In the genomic region with DNA sequence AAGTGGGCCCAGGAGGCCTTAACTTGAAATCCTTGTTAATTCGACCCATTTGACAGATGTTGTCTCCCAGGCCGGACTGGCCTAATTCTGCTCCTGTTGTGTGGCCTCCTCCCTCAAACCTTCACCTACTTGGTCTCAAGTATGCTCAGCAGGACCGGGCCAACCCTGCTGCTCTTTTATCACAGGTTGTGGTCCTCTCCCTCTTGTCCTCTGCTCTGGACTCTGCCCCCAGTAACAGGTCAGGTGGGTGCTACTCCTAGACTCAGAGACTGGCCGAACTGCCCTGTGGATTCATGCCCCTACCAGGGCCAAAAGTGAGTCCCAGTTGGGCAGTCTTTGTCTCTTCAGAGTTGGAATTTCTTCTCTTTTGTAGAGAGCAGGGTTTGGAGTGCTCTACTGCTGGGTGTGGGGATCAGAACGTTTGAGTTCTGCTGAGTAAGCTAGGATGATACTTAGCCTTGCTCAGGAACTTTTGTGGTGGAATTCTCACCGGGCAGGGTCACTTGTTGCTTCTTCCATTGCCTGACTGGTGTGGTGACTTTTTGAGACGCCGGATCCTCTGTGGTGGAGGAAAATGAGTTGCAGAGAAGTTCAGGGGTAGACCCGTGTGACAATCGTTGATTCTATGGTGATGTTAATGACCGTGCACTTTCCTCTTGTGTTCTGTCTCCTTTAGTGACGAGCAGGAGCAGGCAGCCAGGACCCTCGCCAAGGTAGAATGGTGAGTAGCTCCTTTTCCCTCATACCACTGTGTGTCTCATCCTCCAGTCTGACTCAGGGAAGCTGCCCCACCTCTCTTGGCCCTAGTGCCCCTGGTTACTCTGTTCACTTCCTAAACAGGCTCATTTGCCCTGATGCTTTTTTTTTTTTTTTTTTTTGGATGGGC, we compare ENCODE assay signal across 8 mouse cellular contexts. TPM values are rescaled to one million over a fixed set of nuclear protein-coding genes. Genes with fewer than 3 reads are reported as not detected.
DNase-seq lines count a peak whose midpoint lies in the region; ATAC-seq and TF ChIP-seq lines count a peak whose summit lies in the region.

No protein-coding gene starts in this region.

- no peak for ATAC-seq in forebrain, embryonic 12.5 days (ENCODE audit: low FRiP score)
- ATAC-seq in kidney, postnatal 0 days (replicated peaks; ENCODE audit: low FRiP score, low read depth), result no peak
- ATAC-seq in neural tube, embryonic 12.5 days (ENCODE audit: low FRiP score, low read depth), result no peak

- DNase-seq in spleen, adult 2 months (ENCODE audit: low read depth in 1 of 2, low spot score in 2 of 2), result no peak
- no peak for DNase-seq in spleen, postnatal 10 days (ENCODE audit: low spot score in 2 of 2)
- DNase-seq in kidney, postnatal 0 days (ENCODE audit: low spot score), result no peak
- no peak for DNase-seq in left cerebral cortex, postnatal 25 days (ENCODE audit: low spot score in 2 of 2)
- DNase-seq in left cerebral cortex, adult 11 months (ENCODE audit: low spot score), result no peak
- DNase-seq in adrenal gland, postnatal 10 days, result no peak

- no peaks in the 10 kb centered on the region for H3K9me3 ChIP-seq in forebrain, embryonic 12.5 days
- no peaks in the 10 kb centered on the region for H3K9me3 ChIP-seq in kidney, postnatal 0 days (replicated peaks; ENCODE audit: low read length)
- H3K9me3 ChIP-seq in neural tube, embryonic 12.5 days, result no peaks in the 10 kb centered on the region

- peaks cover 16% of the 10 kb centered on the region for H3K4me1 ChIP-seq in spleen, adult 2 months (ENCODE audit: control insufficient read depth, insufficient read depth, insufficient read length)
- peaks cover 70% of the 10 kb centered on the region for H3K4me1 ChIP-seq in forebrain, embryonic 12.5 days
- peaks cover 25% of the 10 kb centered on the region; the same call in 1 of the 2 replicates for H3K4me1 ChIP-seq in kidney, postnatal 0 days (replicated peaks; ENCODE audit: insufficient read depth, low read length)
- H3K4me1 ChIP-seq in neural tube, embryonic 12.5 days, result peaks cover 62% of the 10 kb centered on the region

- H3K9ac ChIP-seq in forebrain, embryonic 12.5 days, result peak overlapping the region; percentile 77
- H3K9ac ChIP-seq in kidney, postnatal 0 days (ENCODE audit: low read depth, low read length), result peak overlapping the region; percentile 66
- peak overlapping the region; percentile 73 for H3K9ac ChIP-seq in neural tube, embryonic 12.5 days

- H3K4me3 ChIP-seq in spleen, adult 2 months (ENCODE audit: extremely low read depth, insufficient read depth, insufficient read length), result peak overlapping the region; percentile 75
- peak overlapping the region; percentile 66 for H3K4me3 ChIP-seq in forebrain, embryonic 12.5 days (replicated peaks)
- H3K4me3 ChIP-seq in kidney, postnatal 0 days (replicated peaks; ENCODE audit: low read depth, low read length), result peak overlapping the region; percentile 45
- H3K4me3 ChIP-seq in neural tube, embryonic 12.5 days, result peak overlapping the region; percentile 82

- H3K4me2 ChIP-seq in forebrain, embryonic 12.5 days, result peak overlapping the region; percentile 66
- peak overlapping the region; percentile 57 for H3K4me2 ChIP-seq in kidney, postnatal 0 days (ENCODE audit: low read length)
- H3K4me2 ChIP-seq in neural tube, embryonic 12.5 days (replicated peaks), result peak overlapping the region; percentile 82

- intact Hi-C loops in left cerebral cortex, postnatal 25 days (cut with DNase I), result no loop called here

- peak overlapping the region; percentile 88 for H3K27ac ChIP-seq in spleen, adult 2 months (ENCODE audit: insufficient read depth, low read length)
- peak overlapping the region; percentile 94 for H3K27ac ChIP-seq in forebrain, embryonic 12.5 days
- peak overlapping the region; percentile 94 for H3K27ac ChIP-seq in kidney, postnatal 0 days
- H3K27ac ChIP-seq in neural tube, embryonic 12.5 days, result peak overlapping the region; percentile 64

- TF ChIP-seq CTCF in spleen, adult 2 months (IDR thresholded peaks at IDR 0.05; ENCODE audit: extremely low read depth, insufficient read depth, insufficient read length, insufficient replicate concordance), result no peak
- TF ChIP-seq CTCF in kidney, postnatal 0 days (IDR thresholded peaks at IDR 0.05; ENCODE audit: low read depth), result no peak

- TF ChIP-seq POLR2A in spleen, adult 2 months (IDR thresholded peaks at IDR 0.05; ENCODE audit: low read depth, low read length), result no peak

- WGBS in spleen, adult 2 months, result 40% methylated on average over 13 of the region's 13 CpGs
- 39% methylated on average over 13 of the region's 13 CpGs for WGBS in forebrain, embryonic 12.5 days
- WGBS in kidney, postnatal 0 days, result 30% methylated on average over 13 of the region's 13 CpGs
- WGBS in neural tube, embryonic 12.5 days, result 31% methylated on average over 13 of the region's 13 CpGs

- peaks cover 7% of the 10 kb centered on the region for H3K36me3 ChIP-seq in spleen, adult 2 months (ENCODE audit: control insufficient read depth, insufficient read depth, low read length)
- H3K36me3 ChIP-seq in forebrain, embryonic 12.5 days (replicated peaks), result peaks cover 12% of the 10 kb centered on the region
- peaks cover 15% of the 10 kb centered on the region; the same call in 1 of the 2 replicates for H3K36me3 ChIP-seq in kidney, postnatal 0 days (ENCODE audit: insufficient read depth, low read length)
- peaks cover 17% of the 10 kb centered on the region for H3K36me3 ChIP-seq in neural tube, embryonic 12.5 days

- no peaks in the 10 kb centered on the region for H3K27me3 ChIP-seq in spleen, adult 2 months (ENCODE audit: control insufficient read depth, insufficient read depth, low read length)
- no peaks in the 10 kb centered on the region for H3K27me3 ChIP-seq in forebrain, embryonic 12.5 days
- H3K27me3 ChIP-seq in kidney, postnatal 0 days (ENCODE audit: insufficient read depth, low read length), result no peaks in the 10 kb centered on the region
- H3K27me3 ChIP-seq in neural tube, embryonic 12.5 days (replicated peaks), result no peaks in the 10 kb centered on the region; the same call in 1 of the 2 replicates

RNA-seq across cellular contexts. Expression of gene Mtmr4, which starts 1.0 kb away (rescaled TPM):
- polyA plus RNA-seq in spleen, adult 2 months (2012; rRNA removed), result 23.8 and 28.1 TPM in 2 replicates
- 71.4 and 75.2 TPM in 2 replicates for polyA plus RNA-seq in forebrain, embryonic 12.5 days (2016; fragmentation: Nextera tagmentation; extraction: Ambion mirVana)
- polyA plus RNA-seq in kidney, postnatal 0 days (2015; fragmentation: Nextera tagmentation; extraction: Ambion mirVana), result 19.8 and 21.0 TPM in 2 replicates
- polyA plus RNA-seq in neural tube, embryonic 12.5 days (2016; fragmentation: Nextera tagmentation; extraction: Ambion mirVana), result 74.0 and 77.4 TPM in 2 replicates
- 10 to 100 TPM; 90.6 to 95.2 TPM for total RNA-seq in left cerebral cortex, postnatal 25 days (2021)
- 10 to 100 TPM; 23.9 to 28.4 TPM for total RNA-seq in adrenal gland, postnatal 10 days (2021)

RNA-seq across cellular contexts. Expression of gene Hsf5, which starts 24.0 kb away (rescaled TPM):
- 0.01 TPM in 1 of 2 replicates, not detected in the other for polyA plus RNA-seq in spleen, adult 2 months (2012; rRNA removed)
- polyA plus RNA-seq in forebrain, embryonic 12.5 days (2016; fragmentation: Nextera tagmentation; extraction: Ambion mirVana), result 0.40 and 0.49 TPM in 2 replicates
- polyA plus RNA-seq in kidney, postnatal 0 days (2015; fragmentation: Nextera tagmentation; extraction: Ambion mirVana), result 0.11 and 0.16 TPM in 2 replicates
- 0.41 and 0.49 TPM in 2 replicates for polyA plus RNA-seq in neural tube, embryonic 12.5 days (2016; fragmentation: Nextera tagmentation; extraction: Ambion mirVana)
- total RNA-seq in left cerebral cortex, postnatal 25 days (2021), result under 1 TPM; 0.27 to 0.71 TPM
- total RNA-seq in adrenal gland, postnatal 10 days (2021), result under 1 TPM; 0.12 TPM

RNA-seq across cellular contexts. Expression of gene Sept4, which starts 24.3 kb away (rescaled TPM):
- 25.1 and 25.7 TPM in 2 replicates for polyA plus RNA-seq in spleen, adult 2 months (2012; rRNA removed)
- 8.1 and 8.3 TPM in 2 replicates for polyA plus RNA-seq in forebrain, embryonic 12.5 days (2016; fragmentation: Nextera tagmentation; extraction: Ambion mirVana)
- polyA plus RNA-seq in kidney, postnatal 0 days (2015; fragmentation: Nextera tagmentation; extraction: Ambion mirVana), result 146 TPM in 2 replicates
- polyA plus RNA-seq in neural tube, embryonic 12.5 days (2016; fragmentation: Nextera tagmentation; extraction: Ambion mirVana), result 13.1 and 15.9 TPM in 2 replicates
- 100 to 1,000 TPM; 135 to 151 TPM for total RNA-seq in left cerebral cortex, postnatal 25 days (2021)
- 10 to 100 TPM; 54.9 to 55.4 TPM for total RNA-seq in adrenal gland, postnatal 10 days (2021)

RNA-seq across cellular contexts. Expression of gene Gm11492, which starts 26.5 kb away (rescaled TPM):
- not detected in 2 replicates for polyA plus RNA-seq in spleen, adult 2 months (2012; rRNA removed)
- not detected in 2 replicates for polyA plus RNA-seq in forebrain, embryonic 12.5 days (2016; fragmentation: Nextera tagmentation; extraction: Ambion mirVana)
- polyA plus RNA-seq in kidney, postnatal 0 days (2015; fragmentation: Nextera tagmentation; extraction: Ambion mirVana), result not detected in 2 replicates
- polyA plus RNA-seq in neural tube, embryonic 12.5 days (2016; fragmentation: Nextera tagmentation; extraction: Ambion mirVana), result not detected in 2 replicates
- total RNA-seq in left cerebral cortex, postnatal 25 days (2021), result not detected
- total RNA-seq in adrenal gland, postnatal 10 days (2021), result not detected
